Mouse (Mus musculus): ENCODE measurements at regions not wholly inside any gene's neighbourhood (a gene's known extent, or its start where the extent isn't known, plus 50 kb on each side); places are given as distances from the start of the nearest gene placed in this dataset. TPM values are rescaled to one million over a fixed set of nuclear protein-coding genes. Genes with fewer than 3 reads are reported as not detected.

GRCm38 (mm10) chr7:35898701-35899445 lies 96.1 kb upstream of the Zfp507 start:
- 77% methylated on average over 6 of the region's 6 CpGs for WGBS
- peaks cover 6% of the 10 kb centered on the region for H3K4me1 ChIP-seq (replicated peaks)
- 0 out of 2 replicates have a peak, but pooled peaks cover 7% of the 10 kb centered on the region for H3K27me3 ChIP-seq
- H3K9me3 ChIP-seq (replicated peaks), result no peaks in the 10 kb centered on the region
- no peaks in the 10 kb centered on the region for H3K36me3 ChIP-seq
- H3K4me2 ChIP-seq, result no peak overlapping the region
- no peak overlapping the region for H3K27ac ChIP-seq
- ATAC-seq (replicated peaks; ENCODE audit: insufficient number of reproducible peaks, insufficient read depth, low FRiP score, low read depth), result no peak
- no peak overlapping the region for H3K4me3 ChIP-seq
- H3K9ac ChIP-seq, result no peak overlapping the region

- Histone ChIP-seq H3K4me2 (no peak overlapping the region), H3K4me1 (replicated peaks) (0 out of 2 replicates have a peak, but pooled peaks cover 2% of the 10 kb centered on the region), H3K9ac (no peak overlapping the region), H3K4me3 (no peak overlapping the region), H3K36me3 (no peaks in the 10 kb centered on the region), H3K27me3 (no peaks in the 10 kb centered on the region), H3K27ac (no peak overlapping the region), H3K9me3 (replicated peaks) (no peaks in the 10 kb centered on the region)
- no peak for ATAC-seq (replicated peaks; ENCODE audit: insufficient number of reproducible peaks, insufficient read depth, low FRiP score, low read depth)
- 23% methylated on average over 2 of the region's 2 CpGs for WGBS
Observed at GRCm38 (mm10) chr7:35893292-35893691, 90.5 kb upstream of the Zfp507 start.

GRCm38 (mm10) chr7:35886051-35886450 lies 83.2 kb upstream of the Zfp507 start:
- no peak for ATAC-seq (replicated peaks; ENCODE audit: insufficient number of reproducible peaks, insufficient read depth, low FRiP score, low read depth)
- no peaks in the 10 kb centered on the region for H3K4me1 ChIP-seq (replicated peaks)
- H3K27ac ChIP-seq, result no peak overlapping the region
- no peak overlapping the region for H3K9ac ChIP-seq
- no peaks in the 10 kb centered on the region for H3K9me3 ChIP-seq (replicated peaks)
- H3K36me3 ChIP-seq, result no peaks in the 10 kb centered on the region
- H3K4me3 ChIP-seq, result no peak overlapping the region
- WGBS, result 66% methylated on average over 11 of the region's 11 CpGs
- no peaks in the 10 kb centered on the region for H3K27me3 ChIP-seq
- H3K4me2 ChIP-seq, result no peak overlapping the region

GRCm38 (mm10) chr7:35879755-35880304 lies 77.0 kb upstream of the Zfp507 start:
- Histone ChIP-seq H3K27ac (no peak overlapping the region), H3K4me2 (no peak overlapping the region), H3K9me3 (replicated peaks) (no peaks in the 10 kb centered on the region), H3K4me3 (no peak overlapping the region), H3K9ac (no peak overlapping the region), H3K4me1 (replicated peaks) (no peaks in the 10 kb centered on the region), H3K27me3 (no peaks in the 10 kb centered on the region), H3K36me3 (no peaks in the 10 kb centered on the region)
- 45% methylated on average over 9 of the region's 9 CpGs for WGBS
- no peak for ATAC-seq (replicated peaks; ENCODE audit: insufficient number of reproducible peaks, insufficient read depth, low FRiP score, low read depth)

- Histone ChIP-seq H3K27ac (no peak overlapping the region), H3K27me3 (no peaks in the 10 kb centered on the region), H3K9me3 (replicated peaks) (0 out of 2 replicates have a peak, but pooled peaks cover 3% of the 10 kb centered on the region), H3K4me1 (replicated peaks) (no peaks in the 10 kb centered on the region), H3K4me2 (no peak overlapping the region), H3K36me3 (no peaks in the 10 kb centered on the region), H3K9ac (no peak overlapping the region), H3K4me3 (no peak overlapping the region)
- ATAC-seq (replicated peaks; ENCODE audit: insufficient number of reproducible peaks, insufficient read depth, low FRiP score, low read depth), result no peak
- WGBS, result 72% methylated on average over 7 of the region's 7 CpGs
Observed at GRCm38 (mm10) chr7:35878164-35878563, 75.4 kb upstream of the Zfp507 start.

- no peaks in the 10 kb centered on the region for H3K27me3 ChIP-seq
- whole genome bisulfite sequencing, result 68% methylated on average over 10 of the region's 10 CpGs
- ATAC-seq (replicated peaks; ENCODE audit: insufficient number of reproducible peaks, insufficient read depth, low FRiP score, low read depth), result no peak
- no peak overlapping the region for H3K4me2 ChIP-seq
- H3K9ac ChIP-seq, result no peak overlapping the region
- H3K9me3 ChIP-seq (replicated peaks), result no peaks in the 10 kb centered on the region
- no peaks in the 10 kb centered on the region for H3K4me1 ChIP-seq (replicated peaks)
- H3K27ac ChIP-seq, result no peak overlapping the region
- H3K36me3 ChIP-seq, result no peaks in the 10 kb centered on the region
- H3K4me3 ChIP-seq, result no peak overlapping the region
Observed at GRCm38 (mm10) chr7:35861049-35861448, 58.2 kb upstream of the Zfp507 start.

- no peaks in the 10 kb centered on the region for H3K9me3 ChIP-seq (replicated peaks)
- no peak overlapping the region for H3K27ac ChIP-seq
- H3K9ac ChIP-seq, result no peak overlapping the region
- H3K4me3 ChIP-seq, result no peak overlapping the region
- H3K36me3 ChIP-seq, result no peaks in the 10 kb centered on the region
- no peak for ATAC-seq (replicated peaks; ENCODE audit: insufficient number of reproducible peaks, insufficient read depth, low FRiP score, low read depth)
- H3K4me1 ChIP-seq (replicated peaks), result no peaks in the 10 kb centered on the region
- 20% methylated on average over 3 of the region's 3 CpGs for WGBS
- H3K27me3 ChIP-seq, result no peaks in the 10 kb centered on the region
- no peak overlapping the region for H3K4me2 ChIP-seq
Observed at GRCm38 (mm10) chr7:35859601-35860000, 56.8 kb upstream of the Zfp507 start.

- H3K27ac ChIP-seq, result no peak overlapping the region
Observed at GRCm38 (mm10) chr7:35857693-35858092, 54.9 kb upstream of the Zfp507 start.

More at GRCm38 (mm10) chr7:35857693-35858092, 54.9 kb upstream of the Zfp507 start:
- no peak for ATAC-seq (replicated peaks; ENCODE audit: insufficient number of reproducible peaks, insufficient read depth, low FRiP score, low read depth)
- Histone ChIP-seq H3K36me3 (no peaks in the 10 kb centered on the region), H3K4me3 (no peak overlapping the region), H3K4me2 (no peak overlapping the region), H3K9ac (no peak overlapping the region), H3K4me1 (replicated peaks) (no peaks in the 10 kb centered on the region), H3K9me3 (replicated peaks) (no peaks in the 10 kb centered on the region), H3K27me3 (no peaks in the 10 kb centered on the region)
- whole genome bisulfite sequencing, result 44% methylated on average over 10 of the region's 10 CpGs

Small RNA genes lying in the stretch of these regions (microRNA-seq; reads per million reads assigned to microRNA genes)
- gene Gm23292, result not detected
